Mouse (Mus musculus): ENCODE measurements around the gene Atf6. TPM values are rescaled to one million over a fixed set of nuclear protein-coding genes. Genes with fewer than 3 reads are reported as not detected.

The Atf6 gene
- polyA plus RNA-seq, 1 experiment = 12.0 TPM

DNA sequence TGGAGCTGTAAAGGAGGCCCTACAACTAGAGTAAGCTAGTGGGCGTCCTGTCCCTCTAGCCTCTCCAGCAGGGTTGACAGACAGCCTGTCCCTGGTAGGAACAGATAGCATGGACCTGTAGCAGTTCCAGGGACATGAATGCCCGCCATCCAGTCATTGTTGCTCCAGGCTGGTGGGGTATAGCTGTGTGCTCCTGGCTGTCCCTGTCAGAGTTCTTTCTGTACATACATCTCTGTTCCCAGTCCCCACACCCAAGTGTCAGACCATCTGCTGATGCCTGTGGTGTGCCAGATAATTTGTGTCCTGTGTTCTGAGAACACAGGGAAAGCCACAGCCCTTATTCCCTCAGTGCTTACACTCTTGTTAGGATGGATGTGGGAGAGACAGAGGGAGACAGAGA lies 187.9 kb downstream of the Atf6 start:
- Histone ChIP-seq H3K79me3 (ENCODE audit: low read depth) (no peaks in the 10 kb centered on the region), H3K36me3 (ENCODE audit: control insufficient read depth, insufficient read depth) (no peaks in the 10 kb centered on the region), H3ac (ENCODE audit: control insufficient read depth, insufficient read length, low read depth) (no peak overlapping the region), H3K79me2 (ENCODE audit: control insufficient read depth, insufficient read depth) (no peaks in the 10 kb centered on the region), H3K27me3 (ENCODE audit: control insufficient read depth, insufficient read depth, insufficient read length) (no peaks in the 10 kb centered on the region), H3K4me3 (ENCODE audit: insufficient read depth, poor library complexity, severe bottlenecking) (no peak overlapping the region)
- TF ChIP-seq MYOD1 (IDR thresholded peaks at IDR 0.05; ENCODE audit: control insufficient read depth, insufficient read length, low read depth) (no peak), FOSL1 (IDR thresholded peaks at IDR 0.05; ENCODE audit: insufficient read depth, low read length, poor library complexity, severe bottlenecking) (no peak), CTCF (IDR thresholded peaks at IDR 0.05; ENCODE audit: control insufficient read depth, insufficient read depth, insufficient read length) (no peak), MYOG (IDR thresholded peaks at IDR 0.05; ENCODE audit: control insufficient read depth, extremely low read depth, insufficient read length) (no peak), USF1 (IDR thresholded peaks at IDR 0.05; ENCODE audit: low read depth) (no peak), MAX (IDR thresholded peaks at IDR 0.05) (no peak)

DNA sequence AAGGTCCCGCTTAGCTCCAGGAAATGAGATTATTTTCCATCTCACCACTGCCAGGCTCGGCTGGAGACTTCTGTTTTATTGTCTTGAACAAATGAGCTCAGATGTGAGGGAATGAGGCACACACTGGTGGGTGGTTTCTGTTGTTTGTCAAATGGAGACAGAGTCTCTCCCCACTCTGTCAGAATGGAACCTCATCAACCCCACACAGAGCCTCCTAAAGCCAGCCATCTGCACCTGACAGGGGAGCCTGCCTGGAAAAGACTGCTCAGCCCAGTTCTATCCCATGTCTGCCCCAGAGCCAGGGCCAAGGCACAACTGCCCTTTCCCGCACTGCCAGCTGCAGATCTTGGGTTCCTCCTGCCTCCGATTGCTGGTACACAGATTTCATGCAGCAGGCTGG lies 188.7 kb downstream of the Atf6 start:
- H3K79me3 ChIP-seq (ENCODE audit: low read depth) = no peaks in the 10 kb centered on the region
- no peaks in the 10 kb centered on the region for H3K79me2 ChIP-seq (ENCODE audit: control insufficient read depth, insufficient read depth)
- H3ac ChIP-seq (ENCODE audit: control insufficient read depth, insufficient read length, low read depth) = no peak overlapping the region
- H3K36me3 ChIP-seq (ENCODE audit: control insufficient read depth, insufficient read depth) = no peaks in the 10 kb centered on the region
- no peak for TF ChIP-seq USF1 (IDR thresholded peaks at IDR 0.05; ENCODE audit: low read depth)
- TF ChIP-seq FOSL1 (IDR thresholded peaks at IDR 0.05; ENCODE audit: insufficient read depth, low read length, poor library complexity, severe bottlenecking) = no peak
- no peak for TF ChIP-seq MYOD1 (IDR thresholded peaks at IDR 0.05; ENCODE audit: control insufficient read depth, insufficient read length, low read depth)
- TF ChIP-seq MAX (IDR thresholded peaks at IDR 0.05) = no peak
- TF ChIP-seq MYOG (IDR thresholded peaks at IDR 0.05; ENCODE audit: control insufficient read depth, extremely low read depth, insufficient read length) = no peak
- no peak for TF ChIP-seq CEBPB (IDR thresholded peaks at IDR 0.05; ENCODE audit: low read depth)
- no peak overlapping the region for H3K4me3 ChIP-seq (ENCODE audit: insufficient read depth, poor library complexity, severe bottlenecking)
- H3K27me3 ChIP-seq (ENCODE audit: control insufficient read depth, insufficient read depth, insufficient read length) = no peaks in the 10 kb centered on the region

DNA sequence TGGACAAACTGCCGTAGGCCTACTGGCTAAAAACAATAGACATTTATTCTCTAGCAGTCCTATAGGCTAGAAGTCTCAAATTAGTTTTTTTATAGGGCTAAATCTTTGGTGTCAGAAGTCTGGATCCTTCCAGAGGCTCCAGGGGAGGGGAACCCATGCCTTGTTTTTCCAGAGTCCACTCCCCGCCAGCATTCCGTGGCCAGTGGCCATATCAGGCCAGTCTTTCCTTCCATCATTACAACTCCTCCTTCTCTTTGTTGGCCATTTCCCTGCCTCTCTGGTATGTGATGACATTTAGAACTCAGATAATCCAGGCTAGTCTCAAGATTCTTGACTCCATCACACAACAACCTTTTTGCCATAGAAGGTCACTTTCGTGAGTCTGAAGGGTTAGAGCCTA lies 189.9 kb downstream of the Atf6 start:
- no peak overlapping the region for H3ac ChIP-seq (ENCODE audit: control insufficient read depth, insufficient read length, low read depth)
- no peaks in the 10 kb centered on the region for H3K79me3 ChIP-seq (ENCODE audit: low read depth)
- H3K79me2 ChIP-seq (ENCODE audit: control insufficient read depth, insufficient read depth) = no peaks in the 10 kb centered on the region
- TF ChIP-seq MAX (IDR thresholded peaks at IDR 0.05) (no peak), CTCF (IDR thresholded peaks at IDR 0.05; ENCODE audit: control insufficient read depth, insufficient read depth, insufficient read length) (no peak), CEBPB (IDR thresholded peaks at IDR 0.05; ENCODE audit: low read depth) (no peak), FOSL1 (IDR thresholded peaks at IDR 0.05; ENCODE audit: insufficient read depth, low read length, poor library complexity, severe bottlenecking) (no peak), MYOG (IDR thresholded peaks at IDR 0.05; ENCODE audit: control insufficient read depth, extremely low read depth, insufficient read length) (no peak), USF1 (IDR thresholded peaks at IDR 0.05; ENCODE audit: low read depth) (no peak), MYOD1 (IDR thresholded peaks at IDR 0.05; ENCODE audit: control insufficient read depth, insufficient read length, low read depth) (no peak)
- no peaks in the 10 kb centered on the region for H3K27me3 ChIP-seq (ENCODE audit: control insufficient read depth, insufficient read depth, insufficient read length)
- H3K36me3 ChIP-seq (ENCODE audit: control insufficient read depth, insufficient read depth) = no peaks in the 10 kb centered on the region
- H3K4me3 ChIP-seq (ENCODE audit: insufficient read depth, poor library complexity, severe bottlenecking) = no peak overlapping the region

DNA sequence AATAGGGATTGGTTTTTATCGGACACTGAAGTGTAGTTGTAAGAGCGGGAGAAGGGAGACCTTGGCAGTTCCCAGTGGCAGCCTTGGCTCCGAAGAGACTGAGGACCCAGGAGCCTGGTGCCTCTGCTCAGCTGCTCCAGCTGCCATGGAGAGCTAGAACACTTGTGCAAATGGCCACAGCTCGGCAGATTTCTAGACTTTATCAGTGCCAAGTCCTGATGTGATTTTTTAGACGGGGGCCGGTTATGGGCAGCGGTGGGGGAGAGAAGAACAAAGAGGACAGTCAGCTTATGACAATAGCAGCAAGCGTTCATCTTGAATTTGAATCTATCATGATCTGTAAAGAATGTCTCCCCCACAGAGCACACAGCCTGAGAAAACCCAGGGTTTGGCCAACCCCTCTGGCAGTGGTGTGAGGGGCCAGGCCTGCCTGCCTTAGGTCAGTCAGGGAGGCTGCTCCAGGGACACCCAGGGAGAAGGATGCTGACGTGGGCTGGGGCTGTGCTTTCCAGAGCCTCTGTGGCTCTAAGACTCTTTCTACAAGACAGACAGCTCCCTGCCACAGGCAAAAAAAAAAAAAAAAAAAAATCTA lies 193.3 kb downstream of the Atf6 start:
- TF ChIP-seq MYOD1 (IDR thresholded peaks at IDR 0.05; ENCODE audit: control insufficient read depth, insufficient read length, low read depth) (no peak), MAX (IDR thresholded peaks at IDR 0.05) (no peak), MYOG (IDR thresholded peaks at IDR 0.05; ENCODE audit: control insufficient read depth, extremely low read depth, insufficient read length) (no peak), USF1 (IDR thresholded peaks at IDR 0.05; ENCODE audit: low read depth) (no peak), CEBPB (IDR thresholded peaks at IDR 0.05; ENCODE audit: low read depth) (no peak), CTCF (IDR thresholded peaks at IDR 0.05; ENCODE audit: control insufficient read depth, insufficient read depth, insufficient read length) (no peak), FOSL1 (IDR thresholded peaks at IDR 0.05; ENCODE audit: insufficient read depth, low read length, poor library complexity, severe bottlenecking) (no peak)

DNA sequence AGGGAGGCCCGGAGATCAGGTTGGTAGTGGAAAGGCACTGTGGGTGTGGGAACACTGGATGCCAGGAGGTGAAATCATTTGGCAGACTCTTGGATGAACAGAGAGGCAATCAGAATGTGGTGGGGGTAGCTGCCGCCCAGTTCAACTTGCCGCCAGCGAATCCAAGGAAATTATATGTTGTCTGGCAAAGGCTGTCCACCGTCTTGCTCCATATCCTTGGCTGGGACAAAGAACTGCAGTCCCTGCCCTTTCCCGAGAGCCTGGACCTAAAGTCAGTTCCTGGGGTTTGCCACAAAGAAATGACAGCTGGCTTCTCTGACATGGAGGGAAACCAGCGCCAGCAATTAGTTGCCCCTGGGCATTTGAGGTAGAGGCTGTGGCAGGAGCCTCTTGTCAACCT lies 202.4 kb downstream of the Atf6 start:
- no peaks in the 10 kb centered on the region for H3K27me3 ChIP-seq (ENCODE audit: control insufficient read depth, insufficient read depth, insufficient read length)
- H3K79me2 ChIP-seq (ENCODE audit: control insufficient read depth, insufficient read depth) = no peaks in the 10 kb centered on the region
- no peak overlapping the region for H3ac ChIP-seq (ENCODE audit: control insufficient read depth, insufficient read length, low read depth)
- peaks cover 23% of the 10 kb centered on the region for H3K36me3 ChIP-seq (ENCODE audit: control insufficient read depth, insufficient read depth)
- H3K4me3 ChIP-seq (ENCODE audit: insufficient read depth, poor library complexity, severe bottlenecking) = no peak overlapping the region
- H3K79me3 ChIP-seq (ENCODE audit: low read depth) = no peaks in the 10 kb centered on the region
- TF ChIP-seq MYOG (IDR thresholded peaks at IDR 0.05; ENCODE audit: control insufficient read depth, extremely low read depth, insufficient read length) (no peak), MYOD1 (IDR thresholded peaks at IDR 0.05; ENCODE audit: control insufficient read depth, insufficient read length, low read depth) (peak; percentile 35), CEBPB (IDR thresholded peaks at IDR 0.05; ENCODE audit: low read depth) (peak; percentile 28)

More for the DNA sequence above, 193.3 kb downstream of the Atf6 start:
- Histone ChIP-seq H3K79me3 (ENCODE audit: low read depth) (no peaks in the 10 kb centered on the region), H3K79me2 (ENCODE audit: control insufficient read depth, insufficient read depth) (no peaks in the 10 kb centered on the region), H3K27me3 (ENCODE audit: control insufficient read depth, insufficient read depth, insufficient read length) (no peaks in the 10 kb centered on the region), H3ac (ENCODE audit: control insufficient read depth, insufficient read length, low read depth) (no peak overlapping the region), H3K36me3 (ENCODE audit: control insufficient read depth, insufficient read depth) (peaks cover 7% of the 10 kb centered on the region), H3K4me3 (ENCODE audit: insufficient read depth, poor library complexity, severe bottlenecking) (no peak overlapping the region)

DNA sequence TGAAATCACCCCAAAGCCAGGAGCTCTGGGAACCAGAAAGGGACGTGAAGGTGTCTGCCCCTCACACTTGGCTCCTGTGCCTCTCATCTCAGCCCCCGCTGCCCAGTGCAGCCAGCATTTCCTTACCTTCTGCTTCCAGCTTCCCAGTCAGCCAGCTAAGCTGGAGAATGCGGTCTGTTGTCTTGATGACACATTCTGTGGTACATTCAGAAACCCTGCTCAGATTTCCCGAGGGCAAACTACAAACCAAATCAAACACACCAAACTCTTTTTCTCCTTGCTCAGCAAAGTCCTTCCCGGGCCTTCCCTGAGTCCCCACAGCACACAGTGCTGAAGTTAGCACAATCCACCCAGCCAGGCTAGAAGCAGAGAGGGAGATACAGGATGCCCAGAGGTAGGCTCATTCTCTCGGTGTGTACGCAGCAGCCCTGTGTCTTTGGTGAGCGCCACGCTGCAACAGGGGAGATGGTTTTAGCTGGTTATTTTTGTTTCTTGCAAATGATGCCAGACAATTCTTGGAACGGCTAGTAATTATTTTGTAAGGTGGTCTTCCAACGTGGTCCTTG lies 202.9 kb downstream of the Atf6 start:
- peak overlapping the region; percentile 19 for H3ac ChIP-seq (ENCODE audit: control insufficient read depth, insufficient read length, low read depth)
- no peaks in the 10 kb centered on the region for H3K79me2 ChIP-seq (ENCODE audit: control insufficient read depth, insufficient read depth)
- H3K27me3 ChIP-seq (ENCODE audit: control insufficient read depth, insufficient read depth, insufficient read length) = no peaks in the 10 kb centered on the region
- no peak overlapping the region for H3K4me3 ChIP-seq (ENCODE audit: insufficient read depth, poor library complexity, severe bottlenecking)
- H3K79me3 ChIP-seq (ENCODE audit: low read depth) = no peaks in the 10 kb centered on the region
- TF ChIP-seq FOSL1 (IDR thresholded peaks at IDR 0.05; ENCODE audit: insufficient read depth, low read length, poor library complexity, severe bottlenecking) (peak; percentile 6), MYOD1 (IDR thresholded peaks at IDR 0.05; ENCODE audit: control insufficient read depth, insufficient read length, low read depth) (no peak)
- H3K36me3 ChIP-seq (ENCODE audit: control insufficient read depth, insufficient read depth) = peaks cover 19% of the 10 kb centered on the region

Measured in C2C12 (cell line).